Mouse (Mus musculus) heart, adult 2 months (tissue): ENCODE measurements around the gene Serpinb1b. TPM values are rescaled to one million over a fixed set of nuclear protein-coding genes. Genes with fewer than 3 reads are reported as not detected.

ENCODE experiments used
- DNase-seq, 2 experiments: peaks; one replicate each; pipeline ENCODE4 v3.0.0; 2021
- H3K27ac ChIP-seq: fragments of 200-600 bp; 2 replicates; pipeline ENCODE4 v1.8.1; 2022
- H3K27me3 ChIP-seq: fragments of 200-500 bp; 2 replicates; pipeline ENCODE4 v1.6.1; 2012; ENCODE audit warnings: mild to moderate bottlenecking, low read length, inconsistent platforms, mixed read lengths; ENCODE audit not compliant: control insufficient read depth, insufficient read depth
- H3K36me3 ChIP-seq: fragments of 200-500 bp; 2 replicates; pipeline ENCODE4 v1.6.1; 2012; ENCODE audit warnings: low read length, inconsistent platforms; ENCODE audit not compliant: control insufficient read depth, insufficient read depth
- H3K4me1 ChIP-seq: fragments of 200-500 bp; 2 replicates; pipeline ENCODE4 v1.6.1; 2011; ENCODE audit warnings: low read length; ENCODE audit not compliant: control insufficient read depth, insufficient read depth
- H3K4me3 ChIP-seq: fragments of 200-600 bp; 2 replicates; pipeline ENCODE4 v1.8.1; 2022
- H3K79me2 ChIP-seq: fragments of 200-500 bp; replicated peaks from 2 replicates; pipeline ENCODE4 v1.6.1; 2012; ENCODE audit warnings: mild to moderate bottlenecking, inconsistent platforms, low read length, moderate library complexity, mixed read lengths; ENCODE audit not compliant: control insufficient read depth, insufficient read depth
- H3K9ac ChIP-seq: fragments of 200-500 bp; 2 replicates; pipeline ENCODE4 v1.6.1; 2012; ENCODE audit warnings: low read depth, mild to moderate bottlenecking, control low read depth, inconsistent platforms, low read length, mixed read lengths
- CTCF ChIP-seq: fragments of 200-600 bp; IDR thresholded peaks from 2 replicates; pipeline ENCODE4 v1.8.1; 2022; ENCODE audit warnings: antibody characterized with exemption, mild to moderate bottlenecking, moderate library complexity
- EP300 ChIP-seq: fragments of 200-500 bp; IDR thresholded peaks from 2 replicates; pipeline ENCODE4 v1.6.1; 2011; ENCODE audit warnings: low read depth, low read length, control low read depth; ENCODE audit not compliant: insufficient read depth
- POLR2A ChIP-seq: fragments of 200-500 bp; IDR thresholded peaks from 2 replicates; pipeline ENCODE4 v1.6.1; 2011; ENCODE audit warnings: mild to moderate bottlenecking, low read depth, low read length, control low read depth; ENCODE audit not compliant: insufficient read depth
- WGBS: fragments of 180-500 bp; shearing (Covaris S2); methylation state at CpG from one replicate; pipeline ENCODE4 v1.1.7; 2018; 5-methylcytosine and 5-hydroxymethylcytosine counted together
- intact Hi-C: fragments of 180-260 bp; cut with DNase I; formaldehyde crosslinking; loops from one replicate; pipeline ENCODE4 v1.15.1; 2025
- polyA plus RNA-seq: library from polyadenylated mRNA; depleted of rRNA; stranded (reverse); fragments of >200 nt; gene quantifications from 2 replicates; pipeline ENCODE4 v1.2.3, GENCODE M21; 2012; rRNA removed
- total RNA-seq, 2 experiments: library from RNA; stranded (reverse); gene quantifications; 2 replicates each; pipeline ENCODE4 v1.2.3; 2021

Serpinb1b gene
- total and polyA plus RNA-seq, 3 experiments, result not detected

- Histone ChIP-seq H3K27me3 (no peaks in the 10 kb centered on the region), H3K4me1 (no peaks in the 10 kb centered on the region; the same call in 1 of the 2 replicates), H3K27ac (no peak overlapping the region), H3K79me2 (no peaks in the 10 kb centered on the region), H3K4me3 (no peak overlapping the region), H3K9ac (no peak overlapping the region), H3K36me3 (no peaks in the 10 kb centered on the region)
- no peak for DNase-seq
- intact Hi-C loops, result no loop called here
- WGBS, result 27% methylated on average over 3 of the region's 3 CpGs
- no peak for TF ChIP-seq CTCF
Observed at GRCm38 (mm10) chr13:33113054-33113453, 34.7 kb downstream of the Serpinb1b start.

- Histone ChIP-seq H3K36me3 (no peaks in the 10 kb centered on the region), H3K79me2 (no peaks in the 10 kb centered on the region), H3K4me3 (no peak overlapping the region), H3K4me1 (no peaks in the 10 kb centered on the region), H3K27ac (no peak overlapping the region), H3K9ac (no peak overlapping the region), H3K27me3 (no peaks in the 10 kb centered on the region)
- no peak for DNase-seq
- no peak for TF ChIP-seq EP300
- no peak for TF ChIP-seq POLR2A
- TF ChIP-seq CTCF, result no peak
- 80% methylated on average over 2 of the region's 2 CpGs for WGBS
- intact Hi-C loops, result no loop called here
Observed at GRCm38 (mm10) chr13:33137717-33138116, 59.3 kb downstream of the Serpinb1b start.

GRCm38 (mm10) chr13:33141435-33141834, 63.1 kb downstream of the Serpinb1b start:
- intact Hi-C loops, result no loop called here
- H3K4me1 ChIP-seq, result no peaks in the 10 kb centered on the region
- H3K4me3 ChIP-seq, result no peak overlapping the region
- WGBS, result 35% methylated on average over 3 of the region's 3 CpGs
- H3K27me3 ChIP-seq, result no peaks in the 10 kb centered on the region
- no peak overlapping the region for H3K27ac ChIP-seq
- DNase-seq, result no peak
- TF ChIP-seq CTCF, result no peak
- TF ChIP-seq POLR2A, result no peak
- TF ChIP-seq EP300, result no peak
- H3K36me3 ChIP-seq, result no peaks in the 10 kb centered on the region
- no peaks in the 10 kb centered on the region for H3K79me2 ChIP-seq
- H3K9ac ChIP-seq, result no peak overlapping the region

Other genes with a start within 250 kb of the Serpinb1b start
- gene Serpinb1a, start 227.4 kb upstream of the Serpinb1b start, total RNA-seq, result 1 to 10 TPM; 4.4 to 5.7 TPM
- gene Serpinb1a, start 227.4 kb upstream of the Serpinb1b start, polyA plus RNA-seq, result 2.8 and 5.2 TPM in 2 replicates
- gene Serpinb1c, start 180.4 kb upstream of the Serpinb1b start, total RNA-seq, result 1 to 10 TPM; 2.0 to 3.5 TPM
- 0.18 TPM in 1 of 2 replicates, not detected in the other for gene Serpinb1c, start 180.4 kb upstream of the Serpinb1b start, polyA plus RNA-seq
- gene Serpinb6b, start 113.4 kb upstream of the Serpinb1b start, total RNA-seq, result 10 to 100 TPM; 26.3 to 33.1 TPM
- gene Serpinb6b, start 113.4 kb upstream of the Serpinb1b start, polyA plus RNA-seq, result 21.6 and 30.3 TPM in 2 replicates
- gene Serpinb9, start 75.3 kb upstream of the Serpinb1b start, total RNA-seq, result 1 to 10 TPM; 8.6 to 9.3 TPM
- 6.0 and 11.9 TPM in 2 replicates for gene Serpinb9, start 75.3 kb upstream of the Serpinb1b start, polyA plus RNA-seq
- gene Serpinb9b, start 51.2 kb upstream of the Serpinb1b start, total RNA-seq, result under 1 TPM in 1 of 2 experiments, not detected in 1; 0.18 TPM
- gene Serpinb9b, start 51.2 kb upstream of the Serpinb1b start, polyA plus RNA-seq, result 0.20 and 0.47 TPM in 2 replicates
- gene Serpinb9c, start 81.2 kb downstream of the Serpinb1b start, total RNA-seq, result not detected
- not detected in 2 replicates for gene Serpinb9c, start 81.2 kb downstream of the Serpinb1b start, polyA plus RNA-seq
- not detected for gene Serpinb9d, start 114.4 kb downstream of the Serpinb1b start, total RNA-seq
- gene Serpinb9d, start 114.4 kb downstream of the Serpinb1b start, polyA plus RNA-seq, result not detected in 2 replicates
- not detected for gene Serpinb9e, start 171.0 kb downstream of the Serpinb1b start, total RNA-seq
- gene Serpinb9e, start 171.0 kb downstream of the Serpinb1b start, polyA plus RNA-seq, result not detected in 2 replicates
- not detected for gene Serpinb9f, start 245.5 kb downstream of the Serpinb1b start, total RNA-seq
- gene Serpinb9f, start 245.5 kb downstream of the Serpinb1b start, polyA plus RNA-seq, result not detected in 2 replicates